Mouse (Mus musculus): ENCODE measurements around the gene Mrpl16. TPM values are rescaled to one million over a fixed set of nuclear protein-coding genes. Genes with fewer than 3 reads are reported as not detected.
A peak's percentile ranks its signal among the peaks of the same experiment; 100 is the strongest.

Mrpl16 gene
- polyA plus RNA-seq (2015; fragmentation: Nextera tagmentation; extraction: Ambion mirVana) = 44.3 and 44.9 TPM in 2 replicates

- Histone ChIP-seq H3K4me1 (replicated peaks) (peaks cover 11% of the 10 kb centered on the region), H3K27me3 (0 out of 2 replicates have a peak, but pooled peaks cover 6% of the 10 kb centered on the region), H3K36me3 (peaks cover 26% of the 10 kb centered on the region), H3K4me2 (peak within 1 kb of the TSS; percentile 84), H3K9ac (peak within 1 kb of the TSS; percentile 78), H3K27ac (peak within 1 kb of the TSS; percentile 40; the same call in 1 of the 2 replicates), H3K9me3 (no peaks in the 10 kb centered on the region), H3K4me3 (peak within 1 kb of the TSS; percentile 56)
- WGBS = 1% methylated on average over 30 of the region's 30 CpGs
- peak; percentile 94 for ATAC-seq (ENCODE audit: low FRiP score)
Measured at GRCm38 (mm10) chr19:11770205-11770892, at the start of gene Mrpl16. Gene Mrpl16, plus strand, starts transcription at chr19:11770391.

GRCm38 (mm10) chr19:11723870-11724269 lies 46.3 kb upstream of the Mrpl16 start:
- Histone ChIP-seq H3K36me3 (no peaks in the 10 kb centered on the region), H3K4me3 (no peak overlapping the region), H3K27ac (no peak overlapping the region), H3K27me3 (no peaks in the 10 kb centered on the region), H3K9me3 (no peaks in the 10 kb centered on the region), H3K4me1 (replicated peaks) (no peaks in the 10 kb centered on the region), H3K9ac (no peak overlapping the region), H3K4me2 (no peak overlapping the region)
- 93% methylated on average over 2 of the region's 2 CpGs for WGBS
- no peak for ATAC-seq (ENCODE audit: low FRiP score)

DNA sequence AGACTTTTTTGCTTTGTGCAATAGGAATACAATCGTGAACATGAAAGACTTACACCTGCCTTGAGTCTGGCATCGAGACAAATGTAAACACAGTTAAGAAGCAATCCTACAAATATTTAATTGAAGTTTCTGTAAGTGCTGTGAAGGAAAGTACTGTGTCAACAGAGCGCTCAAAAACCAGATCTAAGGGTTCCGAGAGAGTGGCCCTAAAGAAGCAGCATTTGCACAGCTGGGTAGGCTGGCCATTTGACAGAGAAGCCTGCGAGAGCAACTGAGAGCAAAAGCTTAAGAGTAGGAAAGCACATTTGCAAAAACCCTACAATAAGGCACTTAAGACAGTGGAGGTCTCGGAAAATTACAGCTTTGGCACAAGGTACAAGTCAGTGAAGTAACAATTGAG lies 45.9 kb upstream of the Mrpl16 start:
- Histone ChIP-seq H3K4me1 (replicated peaks) (no peaks in the 10 kb centered on the region), H3K27ac (no peak overlapping the region), H3K36me3 (no peaks in the 10 kb centered on the region), H3K9ac (no peak overlapping the region), H3K9me3 (no peaks in the 10 kb centered on the region), H3K4me3 (no peak overlapping the region), H3K27me3 (no peaks in the 10 kb centered on the region), H3K4me2 (no peak overlapping the region)
- WGBS = 83% methylated on average over 6 of the region's 6 CpGs
- no peak for ATAC-seq (ENCODE audit: low FRiP score)

GRCm38 (mm10) chr19:11725915-11726314 lies 44.3 kb upstream of the Mrpl16 start:
- Histone ChIP-seq H3K36me3 (no peaks in the 10 kb centered on the region), H3K9me3 (no peaks in the 10 kb centered on the region), H3K4me1 (replicated peaks) (no peaks in the 10 kb centered on the region), H3K27me3 (no peaks in the 10 kb centered on the region), H3K4me2 (no peak overlapping the region), H3K4me3 (no peak overlapping the region), H3K27ac (no peak overlapping the region), H3K9ac (no peak overlapping the region)
- ATAC-seq (ENCODE audit: low FRiP score) = no peak
- WGBS = 85% methylated on average over 2 of the region's 2 CpGs

GRCm38 (mm10) chr19:11727304-11727703 lies 42.9 kb upstream of the Mrpl16 start:
- Histone ChIP-seq H3K9ac (no peak overlapping the region), H3K27ac (no peak overlapping the region), H3K9me3 (no peaks in the 10 kb centered on the region), H3K4me3 (no peak overlapping the region), H3K36me3 (no peaks in the 10 kb centered on the region), H3K4me1 (replicated peaks) (no peaks in the 10 kb centered on the region), H3K4me2 (no peak overlapping the region), H3K27me3 (no peaks in the 10 kb centered on the region)
- 93% methylated on average over 5 of the region's 5 CpGs for WGBS
- no peak for ATAC-seq (ENCODE audit: low FRiP score)

DNA sequence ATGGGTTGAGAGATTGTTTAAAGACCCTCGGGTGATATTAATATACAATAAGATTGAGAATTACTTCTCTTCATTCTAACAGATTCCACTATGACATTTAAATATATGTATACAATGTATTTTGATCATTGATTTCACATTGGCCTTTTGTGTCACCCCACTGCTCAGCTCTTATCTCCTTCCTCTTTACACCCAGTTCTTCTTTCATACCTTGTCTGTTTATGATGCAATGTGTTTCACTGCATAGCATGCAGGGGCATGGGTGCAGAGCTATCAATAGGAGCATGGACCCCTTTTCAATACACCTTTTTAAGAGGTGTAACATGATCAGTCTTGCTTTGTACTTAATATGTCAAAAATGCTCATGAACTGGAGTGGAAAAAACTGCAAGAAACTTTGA lies 39.9 kb upstream of the Mrpl16 start:
- WGBS = 81% methylated on average over 1 of the region's 1 CpGs
- H3K9me3 ChIP-seq = no peaks in the 10 kb centered on the region
- no peak overlapping the region for H3K9ac ChIP-seq
- H3K4me2 ChIP-seq = no peak overlapping the region
- no peaks in the 10 kb centered on the region for H3K36me3 ChIP-seq
- H3K4me1 ChIP-seq (replicated peaks) = no peaks in the 10 kb centered on the region
- no peaks in the 10 kb centered on the region for H3K27me3 ChIP-seq
- H3K27ac ChIP-seq = no peak overlapping the region
- H3K4me3 ChIP-seq = no peak overlapping the region
- ATAC-seq (ENCODE audit: low FRiP score) = no peak

GRCm38 (mm10) chr19:11736455-11736854 lies 33.7 kb upstream of the Mrpl16 start:
- Histone ChIP-seq H3K9ac (no peak overlapping the region), H3K4me1 (replicated peaks) (no peaks in the 10 kb centered on the region), H3K36me3 (no peaks in the 10 kb centered on the region), H3K27ac (no peak overlapping the region), H3K4me2 (no peak overlapping the region), H3K4me3 (no peak overlapping the region), H3K27me3 (no peaks in the 10 kb centered on the region), H3K9me3 (no peaks in the 10 kb centered on the region)
- ATAC-seq (ENCODE audit: low FRiP score) = no peak
- WGBS = 49% methylated on average over 1 of the region's 1 CpGs

- Histone ChIP-seq H3K36me3 (no peaks in the 10 kb centered on the region), H3K4me2 (no peak overlapping the region), H3K4me3 (no peak overlapping the region), H3K9ac (no peak overlapping the region), H3K27me3 (no peaks in the 10 kb centered on the region), H3K4me1 (replicated peaks) (no peaks in the 10 kb centered on the region), H3K27ac (no peak overlapping the region), H3K9me3 (no peaks in the 10 kb centered on the region)
- no peak for ATAC-seq (ENCODE audit: low FRiP score)
Measured at GRCm38 (mm10) chr19:11745680-11746079, 24.5 kb upstream of the Mrpl16 start.

GRCm38 (mm10) chr19:11747298-11747697 lies 22.9 kb upstream of the Mrpl16 start, which contains the start of gene Gif:
Gene Gif, plus strand, starts transcription at chr19:11747554.
- Histone ChIP-seq H3K4me1 (replicated peaks) (no peaks in the 10 kb centered on the region), H3K36me3 (no peaks in the 10 kb centered on the region), H3K4me2 (no peak within 1 kb of the TSS), H3K4me3 (no peak within 1 kb of the TSS), H3K27me3 (no peaks in the 10 kb centered on the region), H3K9me3 (no peaks in the 10 kb centered on the region), H3K27ac (no peak within 1 kb of the TSS), H3K9ac (no peak within 1 kb of the TSS)
- WGBS = 77% methylated on average over 2 of the region's 2 CpGs
- no peak for ATAC-seq (ENCODE audit: low FRiP score)

DNA sequence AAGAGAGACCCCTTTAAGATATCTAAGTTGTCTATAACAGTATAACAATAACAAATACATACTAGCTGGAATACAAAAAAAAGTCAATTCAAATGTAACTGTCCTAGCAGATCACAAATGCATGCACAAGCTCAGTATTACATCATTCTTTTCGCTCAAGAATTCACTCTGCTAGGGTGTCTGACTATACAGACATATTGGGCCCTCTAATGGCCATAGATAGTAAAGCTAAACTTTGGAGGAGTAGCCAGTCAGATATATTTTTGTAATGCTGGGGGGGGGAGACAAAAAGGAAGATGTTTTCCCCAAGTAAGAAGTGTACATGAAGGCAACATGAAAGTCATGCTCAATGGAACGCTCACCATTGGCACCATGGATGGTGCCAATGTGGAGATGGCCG lies 5.1 kb upstream of the Mrpl16 start:
- H3K27ac ChIP-seq = no peak overlapping the region
- no peak overlapping the region for H3K4me2 ChIP-seq
- WGBS = 82% methylated on average over 3 of the region's 3 CpGs
- no peak for ATAC-seq (ENCODE audit: low FRiP score)
- no peaks in the 10 kb centered on the region for H3K9me3 ChIP-seq
- H3K4me3 ChIP-seq = no peak overlapping the region
- no peaks in the 10 kb centered on the region for H3K4me1 ChIP-seq (replicated peaks)
- peaks cover 12% of the 10 kb centered on the region; the same call in 1 of the 2 replicates for H3K27me3 ChIP-seq
- H3K9ac ChIP-seq = no peak overlapping the region
- H3K36me3 ChIP-seq = no peaks in the 10 kb centered on the region

- H3K4me1 ChIP-seq (replicated peaks) = peaks cover 9% of the 10 kb centered on the region
- H3K4me3 ChIP-seq = no peak overlapping the region
- H3K27ac ChIP-seq = no peak overlapping the region
- H3K36me3 ChIP-seq = no peaks in the 10 kb centered on the region
- no peaks in the 10 kb centered on the region for H3K9me3 ChIP-seq
- H3K27me3 ChIP-seq = peaks cover 12% of the 10 kb centered on the region; the same call in 1 of the 2 replicates
- no peak for ATAC-seq (ENCODE audit: low FRiP score)
- H3K4me2 ChIP-seq = no peak overlapping the region
- H3K9ac ChIP-seq = no peak overlapping the region
- WGBS = 73% methylated on average over 4 of the region's 4 CpGs
Measured at GRCm38 (mm10) chr19:11766413-11766812, 3.8 kb upstream of the Mrpl16 start.

DNA sequence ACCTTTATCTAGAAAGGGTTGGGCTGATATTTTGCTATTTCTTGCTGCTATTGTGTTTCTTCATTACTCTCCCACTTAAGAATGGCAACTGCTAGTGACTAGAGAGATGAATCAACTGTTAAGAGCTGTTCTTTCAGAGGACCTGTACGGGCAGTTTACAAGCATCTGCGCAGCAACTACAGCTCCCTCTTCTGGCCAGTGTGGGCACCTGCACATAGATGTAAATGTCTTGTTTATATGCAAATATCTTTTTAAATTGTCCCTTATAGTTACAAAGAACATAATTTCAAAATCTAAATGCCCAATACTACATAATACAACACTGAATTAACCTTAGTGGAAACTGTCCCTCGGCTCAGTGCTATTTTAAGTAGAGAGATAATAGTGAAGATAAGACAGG lies 2.0 kb upstream of the Mrpl16 start:
- H3K9me3 ChIP-seq = no peaks in the 10 kb centered on the region
- H3K9ac ChIP-seq = no peak overlapping the region
- 15% methylated on average over 3 of the region's 3 CpGs for WGBS
- no peak overlapping the region for H3K27ac ChIP-seq
- no peak for ATAC-seq (ENCODE audit: low FRiP score)
- H3K4me1 ChIP-seq (replicated peaks) = peaks cover 11% of the 10 kb centered on the region
- H3K27me3 ChIP-seq = peaks cover 12% of the 10 kb centered on the region; the same call in 1 of the 2 replicates
- H3K4me2 ChIP-seq = no peak overlapping the region
- H3K36me3 ChIP-seq = peaks cover 6% of the 10 kb centered on the region; the same call in 1 of the 2 replicates
- H3K4me3 ChIP-seq = no peak overlapping the region

All from hindbrain, embryonic 13.5 days (tissue).